Mouse (Mus musculus): ENCODE results near the gene Nupr1.

Gene Nupr1

GRCm38 (mm10) chr7:126642545-126643243 lies 12.0 kb upstream of the Nupr1 start:
- DNase-seq: no peak

GRCm38 (mm10) chr7:126636733-126637520 lies 6.3 kb upstream of the Nupr1 start:
- peak; percentile 67 for DNase-seq

- DNase-seq: no peak
These were observed 4.7 kb upstream of the Nupr1 start for GRCm38 (mm10) chr7:126635375-126635774.

- no peak for DNase-seq
These were observed 1.8 kb upstream of the Nupr1 start for GRCm38 (mm10) chr7:126632478-126632877.

GRCm38 (mm10) chr7:126629915-126630314 lies 746 bp downstream of the Nupr1 start:
- no peak for DNase-seq

- no peak for DNase-seq
These were observed 2.5 kb downstream of the Nupr1 start for GRCm38 (mm10) chr7:126628111-126628510.

- DNase-seq: no peak
These were observed 4.7 kb downstream of the Nupr1 start for GRCm38 (mm10) chr7:126625807-126626600.

GRCm38 (mm10) chr7:126625369-126625768 lies 5.3 kb downstream of the Nupr1 start:
- peak; percentile 63 for DNase-seq

- DNase-seq: no peak
These were observed 5.9 kb downstream of the Nupr1 start for GRCm38 (mm10) chr7:126624774-126625173.

- DNase-seq: no peak
These were observed 7.3 kb downstream of the Nupr1 start for GRCm38 (mm10) chr7:126623381-126623780.

GRCm38 (mm10) chr7:126621452-126622359 lies 9.0 kb downstream of the Nupr1 start:
- no peak for DNase-seq

- no peak for DNase-seq
These were observed 10.9 kb downstream of the Nupr1 start for GRCm38 (mm10) chr7:126619559-126620275.

GRCm38 (mm10) chr7:126616707-126617106 lies 14.0 kb downstream of the Nupr1 start:
- no peak for DNase-seq

GRCm38 (mm10) chr7:126612736-126613135 lies 17.9 kb downstream of the Nupr1 start:
- DNase-seq: no peak

GRCm38 (mm10) chr7:126607796-126608195 lies 22.9 kb downstream of the Nupr1 start:
- no peak for DNase-seq

- no peak for DNase-seq
These were observed 23.6 kb downstream of the Nupr1 start for GRCm38 (mm10) chr7:126607064-126607463.

- DNase-seq: no peak
These were observed 24.1 kb downstream of the Nupr1 start for GRCm38 (mm10) chr7:126606611-126607010.

- DNase-seq: no peak
These were observed 28.0 kb downstream of the Nupr1 start for GRCm38 (mm10) chr7:126602650-126603049.

GRCm38 (mm10) chr7:126601896-126602295 lies 28.8 kb downstream of the Nupr1 start:
- no peak for DNase-seq

- DNase-seq: no peak
These were observed 31.7 kb downstream of the Nupr1 start for GRCm38 (mm10) chr7:126598919-126599318.

GRCm38 (mm10) chr7:126596414-126596813 lies 34.2 kb downstream of the Nupr1 start:
- DNase-seq: no peak

- DNase-seq: no peak
These were observed 34.8 kb downstream of the Nupr1 start for GRCm38 (mm10) chr7:126595890-126596289.
